Mouse (Mus musculus) embryonic fibroblast, embryonic 13.5 days (primary cell): ENCODE measurements around the gene Tacr2. TPM values are rescaled to one million over a fixed set of nuclear protein-coding genes. Genes with fewer than 3 reads are reported as not detected.

Experiments used
- H3K27ac ChIP-seq: 2 replicates; pipeline ENCODE4 v1.5.1; 2012; ENCODE audit warnings: low read length, control low read depth, inconsistent platforms; ENCODE audit not compliant: insufficient read depth
- H3K4me1 ChIP-seq: 2 replicates; pipeline ENCODE4 v1.6.1; 2011; ENCODE audit warnings: low read length; ENCODE audit not compliant: control insufficient read depth, insufficient read depth
- H3K4me3 ChIP-seq: 2 replicates; pipeline ENCODE4 v1.5.1; 2011; ENCODE audit warnings: mild to moderate bottlenecking, control low read depth, low read length; ENCODE audit not compliant: insufficient read depth
- CTCF ChIP-seq: IDR thresholded peaks from 2 replicates; pipeline ENCODE4 v1.5.1; 2011; ENCODE audit warnings: mild to moderate bottlenecking, control low read depth, low read length, moderate library complexity, borderline replicate concordance; ENCODE audit not compliant: insufficient read depth
- POLR2A ChIP-seq: IDR thresholded peaks from 2 replicates; pipeline ENCODE4 v1.6.1; 2011; ENCODE audit warnings: low read depth, mild to moderate bottlenecking, control low read depth, low read length, moderate library complexity
- polyA plus RNA-seq: library from polyadenylated mRNA; stranded (reverse); fragments of >200 nt; gene quantifications from 2 replicates; pipeline ENCODE4 v1.2.4, GENCODE M21; 2011; ENCODE audit warnings: low read depth; ENCODE audit not compliant: missing spikeins, insufficient read length

Gene Tacr2
- polyA plus RNA-seq, 1 experiment = not detected

GRCm38 (mm10) chr10:62296086-62296872 lies 44.0 kb downstream of the Tacr2 start:
- no peaks in the 10 kb centered on the region; the same call in 1 of the 2 replicates for H3K4me1 ChIP-seq
- H3K27ac ChIP-seq = no peak overlapping the region
- no peak overlapping the region for H3K4me3 ChIP-seq
- no peak for TF ChIP-seq CTCF
- no peak for TF ChIP-seq POLR2A

GRCm38 (mm10) chr10:62300006-62300827 lies 48.0 kb downstream of the Tacr2 start:
- H3K4me3 ChIP-seq = no peak overlapping the region
- TF ChIP-seq POLR2A (no peak), CTCF (no peak)
- H3K27ac ChIP-seq = peak overlapping the region; percentile 52
- no peaks in the 10 kb centered on the region; the same call in 1 of the 2 replicates for H3K4me1 ChIP-seq

- no peak overlapping the region for H3K4me3 ChIP-seq
- H3K4me1 ChIP-seq = no peaks in the 10 kb centered on the region; the same call in 1 of the 2 replicates
- TF ChIP-seq POLR2A (no peak), CTCF (no peak)
- H3K27ac ChIP-seq = no peak overlapping the region
Measured at GRCm38 (mm10) chr10:62305090-62305489, 52.9 kb downstream of the Tacr2 start.

GRCm38 (mm10) chr10:62306483-62306882 lies 54.2 kb downstream of the Tacr2 start:
- no peak for TF ChIP-seq CTCF
- TF ChIP-seq POLR2A = no peak
- Histone ChIP-seq H3K27ac (no peak overlapping the region), H3K4me1 (no peaks in the 10 kb centered on the region), H3K4me3 (no peak overlapping the region)

GRCm38 (mm10) chr10:62308896-62309491 lies 56.8 kb downstream of the Tacr2 start:
- Histone ChIP-seq H3K4me1 (no peaks in the 10 kb centered on the region), H3K27ac (no peak overlapping the region)
- no peak for TF ChIP-seq POLR2A

GRCm38 (mm10) chr10:62309593-62309992 lies 57.4 kb downstream of the Tacr2 start:
- Histone ChIP-seq H3K27ac (no peak overlapping the region), H3K4me1 (no peaks in the 10 kb centered on the region), H3K4me3 (no peak overlapping the region)
- no peak for TF ChIP-seq CTCF
- TF ChIP-seq POLR2A = no peak

More at GRCm38 (mm10) chr10:62308896-62309491, 56.8 kb downstream of the Tacr2 start:
- no peak overlapping the region for H3K4me3 ChIP-seq

- H3K4me3 ChIP-seq = no peak overlapping the region
- no peak overlapping the region for H3K27ac ChIP-seq
- TF ChIP-seq CTCF = no peak
- TF ChIP-seq POLR2A = no peak
- no peaks in the 10 kb centered on the region for H3K4me1 ChIP-seq
Measured at GRCm38 (mm10) chr10:62310259-62311039, 58.2 kb downstream of the Tacr2 start.

GRCm38 (mm10) chr10:62311464-62311863 lies 59.2 kb downstream of the Tacr2 start:
- Histone ChIP-seq H3K27ac (no peak overlapping the region), H3K4me3 (no peak overlapping the region), H3K4me1 (no peaks in the 10 kb centered on the region)
- TF ChIP-seq CTCF = no peak
- no peak for TF ChIP-seq POLR2A

- no peak overlapping the region for H3K4me3 ChIP-seq
- TF ChIP-seq CTCF (no peak), POLR2A (no peak)
- H3K27ac ChIP-seq = no peak overlapping the region
- no peaks in the 10 kb centered on the region for H3K4me1 ChIP-seq
Measured at GRCm38 (mm10) chr10:62313140-62313539, 60.9 kb downstream of the Tacr2 start.

- Histone ChIP-seq H3K4me3 (no peak overlapping the region), H3K27ac (no peak overlapping the region), H3K4me1 (no peaks in the 10 kb centered on the region)
- TF ChIP-seq POLR2A (no peak), CTCF (no peak)
Measured at GRCm38 (mm10) chr10:62313885-62314424, 61.7 kb downstream of the Tacr2 start.

Other genes starting within 250 kb of the Tacr2 start
- gene Neurog3, start 119.3 kb upstream of the Tacr2 start, polyA plus RNA-seq = not detected in 2 replicates
- 0.81 and 1.3 TPM in 2 replicates for gene Fam241b, start 108.5 kb upstream of the Tacr2 start, polyA plus RNA-seq
- 1.6 and 1.9 TPM in 2 replicates for gene Tspan15, start 21.2 kb upstream of the Tacr2 start, polyA plus RNA-seq
- gene Hk1, start 127.5 kb downstream of the Tacr2 start, polyA plus RNA-seq = 45.3 and 56.5 TPM in 2 replicates
- not detected in 2 replicates for gene Hkdc1, start 170.1 kb downstream of the Tacr2 start, polyA plus RNA-seq
- not detected in 2 replicates for gene 4930507D05Rik, start 197.1 kb downstream of the Tacr2 start, polyA plus RNA-seq
- 19.7 and 22.7 TPM in 2 replicates for gene Supv3l1, start 197.3 kb downstream of the Tacr2 start, polyA plus RNA-seq
- 72.3 and 78.1 TPM in 2 replicates for gene Vps26a, start 234.4 kb downstream of the Tacr2 start, polyA plus RNA-seq